Mouse (Mus musculus) heart, embryonic 14.5 days (tissue): ENCODE results near the gene Trappc1. TPM values are rescaled to one million over a fixed set of nuclear protein-coding genes. Genes with fewer than 3 reads are reported as not detected.
A peak's percentile ranks its signal among the peaks of the same experiment; 100 is the strongest.

Experiments
- ATAC-seq: fragments of 200-750 bp; cut with Nextera tagmentation; 2 replicates; pipeline ENCODE4 v1.8.0; 2017; ENCODE audit warnings: low read depth, moderate TSS enrichment; ENCODE audit not compliant: insufficient number of reproducible peaks, insufficient read depth, low FRiP score
- H3K27ac ChIP-seq, 2 experiments: fragments of 200-500 bp in 1 of 2; fragments of 300-500 bp in 1 of 2; sonication (generic) in 1 of 2; replicated peaks in 1 of 2; 2 replicates each; pipeline ENCODE4 v1.5.1; 2012 to 2014; ENCODE audit warnings: low read depth in 2 of 2, low read length in 2 of 2, control low read depth in 1 of 2, mild to moderate bottlenecking in 1 of 2, mixed read lengths in 1 of 2; ENCODE audit not compliant: control insufficient read depth in 1 of 2, insufficient read depth in 1 of 2
- H3K27me3 ChIP-seq: fragments of 300-500 bp; sonication (generic); 2 replicates; pipeline ENCODE4 v1.6.1; 2014; ENCODE audit warnings: mild to moderate bottlenecking, low read length, control low read depth; ENCODE audit not compliant: control insufficient read depth, insufficient read depth
- H3K36me3 ChIP-seq: fragments of 300-500 bp; sonication (generic); 2 replicates; pipeline ENCODE4 v1.6.1; 2014; ENCODE audit warnings: mild to moderate bottlenecking, control low read depth, low read length, mixed read lengths; ENCODE audit not compliant: control insufficient read depth, insufficient read depth
- H3K4me1 ChIP-seq, 2 experiments: fragments of 200-500 bp in 1 of 2; fragments of 300-500 bp in 1 of 2; sonication (generic) in 1 of 2; 2 replicates each; pipeline ENCODE4 v1.6.1; 2012 to 2014; ENCODE audit warnings: low read length in 2 of 2, control low read depth in 1 of 2, mixed read lengths in 1 of 2; ENCODE audit not compliant: control insufficient read depth in 2 of 2, insufficient read depth in 2 of 2
- H3K4me2 ChIP-seq: fragments of 300-500 bp; sonication (generic); 2 replicates; pipeline ENCODE4 v1.6.1; 2014; ENCODE audit warnings: mild to moderate bottlenecking, low read length
- H3K4me3 ChIP-seq, 2 experiments: fragments of 200-500 bp in 1 of 2; fragments of 300-500 bp in 1 of 2; sonication (generic) in 1 of 2; 2 replicates each; pipeline ENCODE4 v1.5.1; 2012 to 2014; ENCODE audit warnings: low read length in 2 of 2, mild to moderate bottlenecking in 2 of 2, control low read depth in 1 of 2, low read depth in 1 of 2, moderate library complexity in 1 of 2; ENCODE audit not compliant: control insufficient read depth in 1 of 2, insufficient read depth in 1 of 2
- H3K9ac ChIP-seq: fragments of 300-500 bp; sonication (generic); 2 replicates; pipeline ENCODE4 v1.6.1; 2014; ENCODE audit warnings: mild to moderate bottlenecking, low read length
- H3K9me3 ChIP-seq: fragments of 300-500 bp; sonication (generic); 2 replicates; pipeline ENCODE4 v1.6.1; 2016; ENCODE audit warnings: low read length, control low read depth; ENCODE audit not compliant: control insufficient read depth
- WGBS: fragments of 180-500 bp; shearing (Covaris S2); extraction: QIAGEN DNeasy Blood & Tissue Kit; methylation state at CpG from one replicate; pipeline ENCODE4 v1.1.7; 2014; 5-methylcytosine and 5-hydroxymethylcytosine counted together
- polyA plus RNA-seq: library from polyadenylated mRNA; unstranded; fragments of >200 nt; fragmentation: Nextera tagmentation; extraction: Ambion mirVana; gene quantifications from 2 replicates; pipeline ENCODE4 v1.2.1, GENCODE M21; 2014

Trappc1 gene
- polyA plus RNA-seq, 1 experiment from 2014 or later = 195 TPM

DNA sequence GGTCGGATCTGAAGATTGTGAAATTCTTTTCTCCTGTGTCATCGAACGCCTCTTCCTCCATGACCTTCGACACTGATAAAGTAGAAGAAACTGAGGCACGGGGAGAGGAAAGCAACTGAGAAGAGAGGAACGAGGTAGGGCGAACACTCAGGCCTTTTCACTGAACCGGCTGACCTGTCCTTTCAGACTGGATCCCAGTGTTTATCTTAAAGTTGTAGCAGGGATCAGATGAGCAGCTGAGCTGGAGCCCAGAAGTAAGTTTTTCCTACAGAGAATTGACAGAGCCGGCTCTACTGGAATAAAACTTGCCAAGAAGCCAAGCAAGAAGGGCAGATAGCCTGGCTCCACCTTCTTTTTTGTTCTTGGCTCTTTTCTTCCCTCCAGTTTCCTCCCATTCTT, 47.0 kb downstream of the Trappc1 start:
- H3K36me3 ChIP-seq = peaks cover 14% of the 10 kb centered on the region; the same call in 1 of the 2 replicates
- WGBS = 27% methylated on average over 9 of the region's 9 CpGs
- H3K4me3 ChIP-seq = no peak overlapping the region
- peak overlapping the region; percentile 31; the same call in 1 of the 2 replicates for H3K4me2 ChIP-seq
- H3K9ac ChIP-seq = 0 out of 2 replicates have a peak overlapping the region, but pooled peaks have one; percentile 0
- peak overlapping the region in 1 of 2 experiments; percentile 54; a peak in 2 of 4 replicates for H3K27ac ChIP-seq
- H3K4me1 ChIP-seq = peaks cover 23 to 46% of the 10 kb centered on the region in 2 experiments
- H3K27me3 ChIP-seq = no peaks in the 10 kb centered on the region
- no peaks in the 10 kb centered on the region for H3K9me3 ChIP-seq
- ATAC-seq = no peak

DNA sequence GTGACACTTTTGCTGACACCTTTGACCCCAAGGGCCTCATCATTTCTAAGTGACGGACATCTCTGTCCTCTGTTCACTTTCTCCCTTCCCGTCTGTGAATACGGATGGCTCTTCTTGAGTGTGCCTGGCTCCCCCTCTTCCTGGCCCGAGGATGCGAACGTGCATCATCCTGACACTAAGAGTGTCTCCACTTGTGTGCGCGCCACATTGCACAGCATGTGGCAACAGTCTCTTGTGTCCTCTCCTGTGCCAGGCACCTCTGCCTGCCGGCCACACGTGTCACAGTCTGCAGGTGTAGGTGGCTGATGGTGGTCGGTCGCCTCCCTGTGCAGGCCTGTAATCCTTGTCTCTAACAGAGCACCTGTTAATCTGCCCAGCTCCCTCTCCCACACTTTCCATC, 47.8 kb downstream of the Trappc1 start:
- H3K4me2 ChIP-seq = no peak overlapping the region

DNA sequence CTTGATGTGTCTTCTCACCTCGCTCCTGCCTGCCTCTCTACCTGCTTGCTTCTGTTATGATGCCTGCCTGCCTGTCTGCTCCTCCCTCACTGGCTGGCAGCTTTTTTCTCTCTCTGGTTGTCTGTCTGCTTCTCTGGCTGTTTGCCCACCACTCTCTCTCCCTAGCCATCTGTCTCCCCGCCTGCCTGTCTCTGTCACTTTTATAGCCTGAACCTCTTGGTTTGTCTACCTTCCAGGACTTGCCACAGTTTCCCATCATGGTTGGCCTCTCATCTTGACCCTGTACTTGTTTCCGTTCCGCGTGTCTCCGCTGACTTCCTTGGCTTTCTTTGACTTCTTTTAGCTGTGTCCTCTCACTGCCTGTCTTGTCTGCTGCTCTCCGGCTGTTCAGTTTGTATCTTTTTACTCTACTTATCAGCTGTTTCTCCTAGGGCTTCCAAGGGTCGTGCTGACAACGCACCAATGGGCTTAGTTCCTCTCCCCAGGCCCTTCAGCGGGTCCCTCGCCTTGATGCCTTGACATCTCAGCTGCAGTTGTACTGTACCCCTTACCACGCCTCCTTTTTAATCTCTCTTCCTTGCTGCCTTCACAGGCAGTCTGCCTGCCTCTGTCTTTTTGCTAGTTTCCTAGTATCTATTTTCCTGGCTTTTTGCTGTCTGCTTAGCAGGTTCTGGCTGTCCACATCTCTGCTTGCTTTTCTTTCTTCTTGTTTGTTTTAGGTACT, 48.4 kb downstream of the Trappc1 start:
- Histone ChIP-seq H3K27ac (peak overlapping the region; percentile 14 to 27; a peak in 2 of 4 replicates), H3K4me2 (0 out of 2 replicates have a peak overlapping the region, but pooled peaks have one; percentile 2), H3K4me3 (no peak overlapping the region), H3K9ac (peak overlapping the region; percentile 25; the same call in 1 of the 2 replicates), H3K4me1 (peaks cover 18 to 40% of the 10 kb centered on the region in 2 experiments), H3K36me3 (peaks cover 21% of the 10 kb centered on the region; the same call in 1 of the 2 replicates), H3K9me3 (no peaks in the 10 kb centered on the region), H3K27me3 (no peaks in the 10 kb centered on the region)
- 15% methylated on average over 12 of the region's 12 CpGs for WGBS
- ATAC-seq = no peak

More for the DNA sequence above, 47.8 kb downstream of the Trappc1 start:
- H3K36me3 ChIP-seq = peaks cover 17% of the 10 kb centered on the region; the same call in 1 of the 2 replicates
- ATAC-seq = no peak
- 64% methylated on average over 12 of the region's 12 CpGs for WGBS
- H3K9me3 ChIP-seq = no peaks in the 10 kb centered on the region
- H3K27ac ChIP-seq = 0 out of 4 replicates have a peak overlapping the region, but pooled peaks of 1 of the 2 experiments have one; percentile 14
- H3K9ac ChIP-seq = 0 out of 2 replicates have a peak overlapping the region, but pooled peaks have one; percentile 25
- no peak overlapping the region for H3K4me3 ChIP-seq
- peaks cover 18 to 43% of the 10 kb centered on the region in 2 experiments for H3K4me1 ChIP-seq
- H3K27me3 ChIP-seq = no peaks in the 10 kb centered on the region

DNA sequence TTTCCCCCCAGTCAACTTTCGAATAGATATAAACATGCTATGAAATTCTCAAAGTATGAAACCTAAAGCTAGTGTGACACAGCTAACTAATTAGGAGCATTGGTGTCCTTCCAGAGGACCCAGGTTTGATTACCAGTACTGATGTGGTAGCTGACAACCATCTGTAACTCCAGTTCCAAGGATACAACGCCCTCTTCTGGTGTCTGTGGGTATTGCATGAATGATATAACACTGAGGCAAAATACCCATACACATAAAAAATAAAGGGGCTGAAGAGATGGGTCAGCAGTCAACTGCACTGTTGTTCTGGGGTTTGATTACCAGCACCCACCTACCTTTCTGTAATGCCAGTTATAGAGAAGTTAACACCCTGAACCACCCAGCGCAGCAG, 49.0 kb downstream of the Trappc1 start:
- no peak for ATAC-seq
- no peak overlapping the region for H3K4me3 ChIP-seq
- H3K27me3 ChIP-seq = no peaks in the 10 kb centered on the region
- no peaks in the 10 kb centered on the region for H3K9me3 ChIP-seq
- H3K9ac ChIP-seq = no peak overlapping the region; the same call in 1 of the 2 replicates
- 55% methylated on average over 3 of the region's 3 CpGs for WGBS
- H3K36me3 ChIP-seq = peaks cover 21% of the 10 kb centered on the region; the same call in 1 of the 2 replicates
- H3K27ac ChIP-seq = peak overlapping the region in 1 of 2 experiments; percentile 14; a peak in 1 of 4 replicates
- H3K4me2 ChIP-seq = no peak overlapping the region
- H3K4me1 ChIP-seq = peaks cover 13 to 35% of the 10 kb centered on the region in 2 experiments

DNA sequence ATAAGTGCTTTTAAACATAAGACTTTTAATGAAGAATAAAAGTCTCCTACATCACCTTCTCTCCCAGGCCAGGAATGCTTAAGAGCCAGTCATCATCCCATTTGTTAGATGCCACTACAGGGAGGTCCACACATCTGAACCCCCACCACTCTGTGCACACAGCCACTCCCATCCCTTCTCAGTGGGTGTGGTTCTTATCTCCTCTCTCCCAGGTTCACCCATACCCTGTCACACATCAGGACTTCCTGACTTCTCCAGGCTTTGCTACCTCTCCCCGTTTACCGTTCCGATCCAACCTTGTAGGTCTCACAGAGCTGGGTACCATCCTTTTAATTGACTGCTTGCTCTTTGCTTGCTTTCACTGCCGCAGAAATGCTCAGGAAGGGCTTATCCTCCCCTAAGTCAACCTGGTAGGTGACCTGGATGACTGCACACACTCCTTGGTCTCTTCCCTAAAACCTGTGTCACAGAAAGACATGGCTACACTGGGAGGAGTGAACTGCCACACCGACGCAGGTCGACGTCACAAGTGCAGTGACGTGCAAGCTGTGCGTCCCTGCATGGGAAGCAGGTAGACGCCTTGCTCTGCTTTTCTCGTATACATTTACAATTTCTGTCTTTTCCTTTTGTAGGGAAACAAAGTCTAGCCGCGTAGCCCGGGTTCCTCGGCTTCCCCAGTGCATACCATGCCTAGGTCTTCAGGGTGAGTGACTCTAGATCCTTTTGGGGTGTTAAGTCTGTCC, 49.6 kb downstream of the Trappc1 start:
- Histone ChIP-seq H3K9me3 (no peaks in the 10 kb centered on the region), H3K27ac (no peak overlapping the region), H3K4me1 (peaks cover 11 to 31% of the 10 kb centered on the region in 2 experiments), H3K4me3 (no peak overlapping the region), H3K4me2 (no peak overlapping the region), H3K9ac (no peak overlapping the region), H3K36me3 (peaks cover 21% of the 10 kb centered on the region; the same call in 1 of the 2 replicates), H3K27me3 (no peaks in the 10 kb centered on the region)
- ATAC-seq = no peak
- 90% methylated on average over 16 of the region's 16 CpGs for WGBS

Other genes with a start within 250 kb of the Trappc1 start
- 81.5 and 93.9 TPM in 2 replicates for gene Vamp2, start 235.5 kb upstream of the Trappc1 start, polyA plus RNA-seq
- gene Per1, start 228.8 kb upstream of the Trappc1 start, polyA plus RNA-seq = 16.0 and 17.8 TPM in 2 replicates
- gene Hes7, start 203.6 kb upstream of the Trappc1 start, polyA plus RNA-seq = 0.43 and 0.47 TPM in 2 replicates
- gene 9130213A22Rik, start 201.4 kb upstream of the Trappc1 start, polyA plus RNA-seq = 0.28 and 1.2 TPM in 2 replicates
- 0.09 and 0.15 TPM in 2 replicates for gene Aloxe3, start 198.1 kb upstream of the Trappc1 start, polyA plus RNA-seq
- gene Alox12b, start 167.0 kb upstream of the Trappc1 start, polyA plus RNA-seq = not detected in 2 replicates
- 1.3 and 2.7 TPM in 2 replicates for gene Alox8, start 126.1 kb upstream of the Trappc1 start, polyA plus RNA-seq
- 0.08 and 0.12 TPM in 2 replicates for gene Gucy2e, start 86.9 kb upstream of the Trappc1 start, polyA plus RNA-seq
- 8.6 and 8.9 TPM in 2 replicates for gene Cntrob, start 205 bp upstream of the Trappc1 start, polyA plus RNA-seq
- 0.62 and 0.84 TPM in 2 replicates for gene Kcnab3, start 2.3 kb downstream of the Trappc1 start, polyA plus RNA-seq
- gene Rnf227, start 16.5 kb downstream of the Trappc1 start, polyA plus RNA-seq = 6.6 and 7.3 TPM in 2 replicates
- gene Chd3, start 45.4 kb downstream of the Trappc1 start, polyA plus RNA-seq = 16.5 TPM in 2 replicates
- 158 and 174 TPM in 2 replicates for gene Naa38, start 71.5 kb downstream of the Trappc1 start, polyA plus RNA-seq
- gene Cyb5d1, start 71.7 kb downstream of the Trappc1 start, polyA plus RNA-seq = 19.9 and 22.1 TPM in 2 replicates
- 43.1 and 46.7 TPM in 2 replicates for gene Tmem88, start 74.3 kb downstream of the Trappc1 start, polyA plus RNA-seq
- 18.0 and 22.0 TPM in 2 replicates for gene Kdm6b, start 89.7 kb downstream of the Trappc1 start, polyA plus RNA-seq
- gene Dnah2, start 225.1 kb downstream of the Trappc1 start, polyA plus RNA-seq = 0.13 and 0.36 TPM in 2 replicates
- gene Efnb3, start 236.2 kb downstream of the Trappc1 start, polyA plus RNA-seq = 14.2 and 20.4 TPM in 2 replicates